In genomic region chr12:76681937-76682336, GRCm38 (mm10) we compare ENCODE assay signal across 20 mouse cellular contexts. TPM values are rescaled to one million over a fixed set of nuclear protein-coding genes. Genes with fewer than 3 reads are reported as not detected.
A peak's percentile ranks its signal among the peaks of the same experiment; 100 is the strongest.
DNase-seq lines count a peak whose midpoint lies in the region; ATAC-seq and TF ChIP-seq lines count a peak whose summit lies in the region.
"Had no signal": no experiment of that assay in that cellular context is flagged by ENCODE, and none has a peak within 500 bp of the region (broad histone marks: within the 10 kb centered on the region; RNA-seq: fewer than 3 reads in every experiment).

No protein-coding gene starts in this region.

- H3K9me3 ChIP-seq in hindbrain, embryonic 15.5 days = no peaks in the 10 kb centered on the region
- no peaks in the 10 kb centered on the region for H3K9me3 ChIP-seq in hindbrain, embryonic 14.5 days (ENCODE audit: control insufficient read depth, low read length)
- no peaks in the 10 kb centered on the region for H3K9me3 ChIP-seq in midbrain, embryonic 13.5 days
- H3K9me3 ChIP-seq in midbrain, embryonic 11.5 days (ENCODE audit: control insufficient read depth, low read length) = no peaks in the 10 kb centered on the region
- H3K9me3 ChIP-seq: forebrain, embryonic 10.5 days; hindbrain, embryonic 10.5 days; midbrain, embryonic 10.5 days had no signal

- peak overlapping the region; percentile 48; the same call in 1 of the 2 replicates for H3K27ac ChIP-seq in cerebellum, adult 2 months (ENCODE audit: insufficient read depth, low read length)
- no peak overlapping the region for H3K27ac ChIP-seq in hindbrain, embryonic 15.5 days (replicated peaks)
- no peak overlapping the region for H3K27ac ChIP-seq in hindbrain, embryonic 14.5 days
- H3K27ac ChIP-seq in midbrain, embryonic 13.5 days = no peak overlapping the region
- H3K27ac ChIP-seq in midbrain, embryonic 11.5 days (ENCODE audit: low read depth, low read length) = no peak overlapping the region
- H3K27ac ChIP-seq: forebrain, embryonic 10.5 days; hindbrain, embryonic 10.5 days; kidney, postnatal 0 days; midbrain, embryonic 10.5 days had no signal

- H3K27me3 ChIP-seq in cerebellum, adult 2 months (ENCODE audit: control insufficient read depth, insufficient read depth, low read length) = no peaks in the 10 kb centered on the region
- no peaks in the 10 kb centered on the region for H3K27me3 ChIP-seq in hindbrain, embryonic 15.5 days
- no peaks in the 10 kb centered on the region for H3K27me3 ChIP-seq in hindbrain, embryonic 14.5 days (ENCODE audit: control insufficient read depth, insufficient read depth, low read length)
- no peaks in the 10 kb centered on the region for H3K27me3 ChIP-seq in midbrain, embryonic 13.5 days
- no peaks in the 10 kb centered on the region for H3K27me3 ChIP-seq in midbrain, embryonic 11.5 days (ENCODE audit: control insufficient read depth, insufficient read depth, low read length)

- no peak overlapping the region for H3K9ac ChIP-seq in hindbrain, embryonic 15.5 days
- H3K9ac ChIP-seq in hindbrain, embryonic 14.5 days = no peak overlapping the region
- no peak overlapping the region for H3K9ac ChIP-seq in midbrain, embryonic 13.5 days (replicated peaks)
- H3K9ac ChIP-seq in midbrain, embryonic 11.5 days (ENCODE audit: low read length) = no peak overlapping the region

- H3K4me1 ChIP-seq in cerebellum, adult 2 months (ENCODE audit: control insufficient read depth, insufficient read depth, low read length) = peaks cover 42% of the 10 kb centered on the region
- 0 out of 2 replicates have a peak, but pooled peaks cover 3% of the 10 kb centered on the region for H3K4me1 ChIP-seq in hindbrain, embryonic 15.5 days (replicated peaks)
- no peaks in the 10 kb centered on the region for H3K4me1 ChIP-seq in hindbrain, embryonic 14.5 days (replicated peaks; ENCODE audit: control insufficient read depth, insufficient read depth, low read length)
- no peaks in the 10 kb centered on the region for H3K4me1 ChIP-seq in midbrain, embryonic 13.5 days (replicated peaks)
- no peaks in the 10 kb centered on the region for H3K4me1 ChIP-seq in midbrain, embryonic 11.5 days (ENCODE audit: control insufficient read depth, insufficient read depth, low read length)

- H3K4me2 ChIP-seq in hindbrain, embryonic 15.5 days = no peak overlapping the region
- H3K4me2 ChIP-seq in hindbrain, embryonic 14.5 days (replicated peaks) = no peak overlapping the region
- H3K4me2 ChIP-seq in midbrain, embryonic 13.5 days (replicated peaks) = no peak overlapping the region
- no peak overlapping the region for H3K4me2 ChIP-seq in midbrain, embryonic 11.5 days

- H3K4me3 ChIP-seq in cerebellum, adult 2 months (replicated peaks; ENCODE audit: insufficient read depth, low read depth, low read length) = no peak overlapping the region
- no peak overlapping the region for H3K4me3 ChIP-seq in hindbrain, embryonic 15.5 days
- H3K4me3 ChIP-seq in hindbrain, embryonic 14.5 days (replicated peaks; ENCODE audit: low read length) = no peak overlapping the region
- H3K4me3 ChIP-seq in midbrain, embryonic 13.5 days (replicated peaks) = no peak overlapping the region
- no peak overlapping the region for H3K4me3 ChIP-seq in midbrain, embryonic 11.5 days (ENCODE audit: low read depth, low read length)
- H3K4me3 ChIP-seq: forebrain, embryonic 10.5 days; hindbrain, embryonic 10.5 days; midbrain, embryonic 10.5 days had no signal

- no peak for TF ChIP-seq POLR2A in cerebellum, adult 2 months (IDR thresholded peaks at IDR 0.05; ENCODE audit: borderline replicate concordance, insufficient read depth, low read length)

- TF ChIP-seq CTCF in cerebellum, adult 2 months (IDR thresholded peaks at IDR 0.05; ENCODE audit: borderline replicate concordance, insufficient read depth, low read depth, low read length) = no peak

- no peak for DNase-seq in cerebellum, adult 2 months
- DNase-seq in cerebellum, postnatal 36 days = no peak
- no peak for DNase-seq in hindbrain, embryonic 14.5 days (ENCODE audit: low spot score)
- no peak for DNase-seq in midbrain, embryonic 11.5 days (ENCODE audit: low spot score, missing footprints)
- DNase-seq in thymus, postnatal 0 days (ENCODE audit: low spot score) = no peak
- DNase-seq: adrenal gland, adult 8-10 months; cerebellum, adult 11-12 months; cerebellum, postnatal 14 days; kidney, adult 2 months; layer of hippocampus, adult 9-11 months; thymus, postnatal 25 days had no signal

- ATAC-seq in hindbrain, embryonic 15.5 days (ENCODE audit: low FRiP score, low read depth) = 0 out of 2 replicates have a peak, but pooled peaks have one; percentile 42
- ATAC-seq in hindbrain, embryonic 14.5 days (ENCODE audit: low FRiP score) = no peak
- 0 out of 2 replicates have a peak, but pooled peaks have one; percentile 11 for ATAC-seq in midbrain, embryonic 13.5 days
- no peak for ATAC-seq in midbrain, embryonic 11.5 days (ENCODE audit: low FRiP score)
- ATAC-seq: activated CD4-positive, CD25-positive, alpha-beta regulatory T cell, adult 4 months; forebrain, embryonic 16.5 days; lung, postnatal 0 days had no signal

- H3K36me3 ChIP-seq in hindbrain, embryonic 15.5 days = no peaks in the 10 kb centered on the region
- no peaks in the 10 kb centered on the region for H3K36me3 ChIP-seq in hindbrain, embryonic 14.5 days (replicated peaks; ENCODE audit: control insufficient read depth, insufficient read depth)
- H3K36me3 ChIP-seq in midbrain, embryonic 13.5 days = no peaks in the 10 kb centered on the region
- H3K36me3 ChIP-seq in midbrain, embryonic 11.5 days (ENCODE audit: control insufficient read depth, insufficient read depth, low read length) = no peaks in the 10 kb centered on the region
- H3K36me3 ChIP-seq: forebrain, embryonic 10.5 days; hindbrain, embryonic 10.5 days; midbrain, embryonic 10.5 days had no signal

RNA-seq across cellular contexts. Expression of gene Sptb, which starts 28.4 kb away (rescaled TPM):
- polyA plus RNA-seq in cerebellum, adult 2 months (2012; rRNA removed) = 101 and 111 TPM in 2 replicates
- polyA plus RNA-seq in hindbrain, embryonic 15.5 days (2015; fragmentation: Nextera tagmentation; extraction: Ambion mirVana) = 6.3 and 8.0 TPM in 2 replicates
- polyA plus RNA-seq in hindbrain, embryonic 14.5 days (2014; fragmentation: Nextera tagmentation; extraction: Ambion mirVana) = 11.3 and 11.5 TPM in 2 replicates
- polyA plus RNA-seq in midbrain, embryonic 13.5 days (2015; fragmentation: Nextera tagmentation; extraction: Ambion mirVana) = 1.1 TPM in 2 replicates
- 3.1 and 3.6 TPM in 2 replicates for polyA plus RNA-seq in midbrain, embryonic 11.5 days (2014; fragmentation: Nextera tagmentation; extraction: Ambion mirVana)
- polyA plus RNA-seq in thymus, postnatal 0 days (2015; fragmentation: Nextera tagmentation; extraction: Ambion mirVana) = 0.29 and 0.31 TPM in 2 replicates

Comparison
In these comparisons a context has a peak if more than half of its experiments do, and no peak if none do; other contexts are left out.
1. ATAC-seq: peak in hindbrain, embryonic 15.5 days (single experiment) and midbrain, embryonic 13.5 days (single experiment); none in hindbrain, embryonic 14.5 days (single experiment) and midbrain, embryonic 11.5 days (single experiment).